Mouse (Mus musculus) erythroblast, embryonic 14.5 days (primary cell): ENCODE measurements at regions not wholly inside any gene's neighbourhood (a gene's known extent, or its start where the extent isn't known, plus 50 kb on each side); places are given as distances from the start of the nearest gene placed in this dataset.

Experiments used
- H3K27me3 ChIP-seq: 2 replicates; pipeline ENCODE4 v1.6.1; 2012; ENCODE audit warnings: inconsistent platforms; ENCODE audit not compliant: control insufficient read depth
- H3K36me3 ChIP-seq: 2 replicates; pipeline ENCODE4 v1.6.1; 2012; ENCODE audit warnings: mild to moderate bottlenecking, inconsistent platforms; ENCODE audit not compliant: control insufficient read depth
- H3K4me1 ChIP-seq: 2 replicates; pipeline ENCODE4 v1.6.1; 2012; ENCODE audit warnings: inconsistent platforms; ENCODE audit not compliant: control insufficient read depth
- H3K4me3 ChIP-seq: replicated peaks from 2 replicates; pipeline ENCODE3; 2012; ENCODE audit warnings: moderate library complexity, mild to moderate bottlenecking, inconsistent platforms
- H3K9me3 ChIP-seq: 2 replicates; pipeline ENCODE4 v1.6.1; 2012; ENCODE audit warnings: low read length, inconsistent platforms, mixed read lengths; ENCODE audit not compliant: control insufficient read depth
- GATA1 ChIP-seq: IDR thresholded peaks from 2 replicates; pipeline ENCODE4 v1.6.1; 2012; ENCODE audit warnings: low read length, inconsistent platforms, mixed read lengths
- TAL1 ChIP-seq: IDR thresholded peaks from 3 replicates; pipeline ENCODE4 v1.6.1; 2012; ENCODE audit warnings: low read length, inconsistent platforms, mixed read lengths

DNA sequence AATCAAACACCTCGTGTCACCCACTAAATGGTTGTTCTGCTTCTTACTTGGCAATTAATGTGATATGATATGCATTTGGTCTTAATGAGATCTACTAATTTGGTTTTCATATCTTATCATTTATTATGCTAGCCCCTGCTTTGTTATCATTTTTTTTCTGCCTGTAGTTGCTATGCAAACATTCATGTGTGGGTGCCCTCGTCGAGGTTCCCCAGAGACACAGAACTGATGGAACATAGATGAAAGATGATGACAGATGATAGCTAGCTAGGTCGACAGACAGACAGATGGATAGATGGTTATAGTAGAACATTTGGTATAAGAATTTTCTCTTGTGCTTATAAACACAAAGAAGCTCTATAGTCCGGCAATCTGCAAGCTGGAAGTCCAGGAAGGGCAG, 252.1 kb downstream of the CK137956 start:
- Histone ChIP-seq H3K9me3 (peaks cover 31% of the 10 kb centered on the region), H3K27me3 (no peaks in the 10 kb centered on the region), H3K4me3 (no peak overlapping the region), H3K4me1 (no peaks in the 10 kb centered on the region), H3K36me3 (no peaks in the 10 kb centered on the region)
- TF ChIP-seq GATA1 = no peak
- no peak for TF ChIP-seq TAL1

DNA sequence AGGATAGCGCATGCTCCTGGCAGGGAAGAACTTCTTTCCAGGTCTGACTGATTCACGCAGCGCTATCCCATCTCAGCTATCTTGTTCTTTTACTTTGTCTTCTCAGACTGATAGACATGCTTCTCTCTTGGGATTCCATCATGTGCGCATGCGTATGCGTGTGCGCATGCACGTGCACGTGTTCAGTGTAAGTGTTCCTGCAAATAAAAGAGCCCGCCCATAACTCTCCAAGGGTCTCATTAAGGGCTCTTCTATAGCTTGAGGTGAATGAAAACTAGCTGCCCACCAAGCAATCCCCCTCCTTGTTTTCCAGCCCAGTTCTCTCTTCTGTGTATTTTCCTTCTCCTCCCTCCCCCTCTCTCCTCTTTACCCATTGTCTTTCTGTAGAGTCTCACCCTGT, 258.5 kb downstream of the CK137956 start:
- no peaks in the 10 kb centered on the region for H3K36me3 ChIP-seq
- H3K9me3 ChIP-seq = peaks cover 28% of the 10 kb centered on the region
- no peak for TF ChIP-seq GATA1
- TF ChIP-seq TAL1 = no peak
- H3K27me3 ChIP-seq = no peaks in the 10 kb centered on the region
- no peaks in the 10 kb centered on the region for H3K4me1 ChIP-seq
- H3K4me3 ChIP-seq = no peak overlapping the region

DNA sequence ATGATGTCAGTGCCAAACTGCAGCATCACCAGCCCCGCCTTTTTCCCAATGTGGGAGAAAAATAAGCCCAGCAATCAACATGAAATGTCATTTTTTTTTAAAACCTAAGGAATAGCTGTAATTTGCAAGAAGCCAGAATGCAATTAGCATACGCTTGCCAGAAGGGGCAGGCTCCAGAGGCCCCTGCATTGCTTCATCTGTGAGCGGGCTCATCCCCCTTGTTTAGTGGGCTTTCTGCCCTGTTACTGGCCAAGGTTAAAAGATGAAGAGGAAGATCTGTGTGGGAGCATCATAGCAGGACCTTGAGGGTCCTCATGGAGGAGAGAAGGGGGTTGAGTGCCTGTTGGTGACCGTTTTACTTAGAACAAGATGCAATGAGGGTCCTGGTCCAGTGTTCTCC, 259.9 kb downstream of the CK137956 start:
- peaks cover 39% of the 10 kb centered on the region for H3K9me3 ChIP-seq
- TF ChIP-seq GATA1 (no peak), TAL1 (no peak)
- no peaks in the 10 kb centered on the region for H3K36me3 ChIP-seq
- H3K4me1 ChIP-seq = no peaks in the 10 kb centered on the region
- H3K4me3 ChIP-seq = no peak overlapping the region
- H3K27me3 ChIP-seq = no peaks in the 10 kb centered on the region

DNA sequence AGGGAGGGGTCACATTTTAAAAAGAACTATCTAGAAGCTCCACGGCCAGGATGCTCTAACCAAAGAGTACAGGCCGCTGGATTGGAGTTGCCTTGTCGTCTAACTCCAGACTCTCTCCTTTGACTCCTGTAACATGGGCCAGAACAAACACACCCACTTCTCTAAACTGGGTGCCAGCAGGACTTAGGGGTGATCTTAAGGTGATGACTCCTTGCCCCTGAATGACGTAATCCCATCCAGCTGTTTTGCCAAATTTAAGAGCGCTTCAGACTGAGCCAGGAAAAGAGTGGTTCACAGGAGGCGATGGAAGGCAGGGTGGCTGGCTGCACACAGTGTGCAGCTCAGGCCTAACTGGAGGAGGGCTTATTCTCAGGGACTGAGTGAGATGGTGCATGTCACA, 261.0 kb downstream of the CK137956 start:
- Histone ChIP-seq H3K27me3 (no peaks in the 10 kb centered on the region), H3K4me3 (no peak overlapping the region), H3K36me3 (no peaks in the 10 kb centered on the region), H3K9me3 (peaks cover 38% of the 10 kb centered on the region), H3K4me1 (no peaks in the 10 kb centered on the region)
- TF ChIP-seq TAL1 = no peak
- TF ChIP-seq GATA1 = no peak

- Histone ChIP-seq H3K4me1 (no peaks in the 10 kb centered on the region), H3K36me3 (no peaks in the 10 kb centered on the region), H3K4me3 (no peak overlapping the region), H3K27me3 (no peaks in the 10 kb centered on the region), H3K9me3 (peaks cover 45% of the 10 kb centered on the region)
- TF ChIP-seq TAL1 (no peak), GATA1 (no peak)
Measured at GRCm38 (mm10) chr4:127708186-127708585, 262.6 kb downstream of the CK137956 start.

DNA sequence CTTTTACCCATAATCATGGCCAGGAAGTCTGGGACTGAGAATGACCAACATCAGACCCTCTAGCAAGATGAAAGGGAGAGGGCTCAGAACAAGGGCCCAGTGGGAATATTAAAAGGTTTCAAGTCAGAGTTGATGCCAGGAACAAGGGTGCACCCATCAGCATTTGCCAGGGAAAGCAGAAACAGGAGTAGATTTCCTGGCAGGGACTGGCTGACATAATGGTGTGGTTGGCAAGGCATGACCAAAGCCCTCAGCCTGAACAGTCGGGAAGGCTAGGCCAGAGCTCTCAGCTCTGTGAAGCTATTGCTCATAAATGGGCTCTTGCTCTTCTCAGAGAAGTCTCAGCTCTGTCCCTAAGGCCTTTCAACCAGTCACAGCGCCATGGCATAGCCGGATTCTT, 263.6 kb downstream of the CK137956 start:
- no peaks in the 10 kb centered on the region for H3K36me3 ChIP-seq
- peaks cover 43% of the 10 kb centered on the region for H3K9me3 ChIP-seq
- no peak for TF ChIP-seq GATA1
- TF ChIP-seq TAL1 = no peak
- no peaks in the 10 kb centered on the region for H3K4me1 ChIP-seq
- no peaks in the 10 kb centered on the region for H3K27me3 ChIP-seq
- no peak overlapping the region for H3K4me3 ChIP-seq

GRCm38 (mm10) chr4:127701651-127702050, 269.1 kb downstream of the CK137956 start:
- Histone ChIP-seq H3K4me1 (no peaks in the 10 kb centered on the region), H3K27me3 (no peaks in the 10 kb centered on the region), H3K36me3 (no peaks in the 10 kb centered on the region), H3K9me3 (peaks cover 41% of the 10 kb centered on the region), H3K4me3 (no peak overlapping the region)
- no peak for TF ChIP-seq GATA1
- no peak for TF ChIP-seq TAL1

- H3K4me1 ChIP-seq = no peaks in the 10 kb centered on the region
- H3K36me3 ChIP-seq = no peaks in the 10 kb centered on the region
- TF ChIP-seq TAL1 (no peak), GATA1 (no peak)
- H3K9me3 ChIP-seq = peaks cover 31% of the 10 kb centered on the region
- H3K27me3 ChIP-seq = no peaks in the 10 kb centered on the region
- H3K4me3 ChIP-seq = no peak overlapping the region
Measured at GRCm38 (mm10) chr4:127689986-127690385, 280.8 kb downstream of the CK137956 start.

GRCm38 (mm10) chr4:127685021-127685420, 285.7 kb downstream of the CK137956 start:
- Histone ChIP-seq H3K9me3 (peaks cover 7% of the 10 kb centered on the region), H3K27me3 (no peaks in the 10 kb centered on the region), H3K4me1 (no peaks in the 10 kb centered on the region), H3K4me3 (no peak overlapping the region), H3K36me3 (no peaks in the 10 kb centered on the region)
- TF ChIP-seq TAL1 = no peak
- no peak for TF ChIP-seq GATA1

- Histone ChIP-seq H3K27me3 (no peaks in the 10 kb centered on the region), H3K36me3 (no peaks in the 10 kb centered on the region), H3K4me1 (no peaks in the 10 kb centered on the region), H3K9me3 (peaks cover 32% of the 10 kb centered on the region), H3K4me3 (no peak overlapping the region)
- TF ChIP-seq TAL1 = no peak
Measured at GRCm38 (mm10) chr4:127679391-127679790, 291.4 kb downstream of the CK137956 start.
